Mouse (Mus musculus): ENCODE measurements around the gene Dagla. TPM values are rescaled to one million over a fixed set of nuclear protein-coding genes. Genes with fewer than 3 reads are reported as not detected.

The Dagla gene
- total RNA-seq, 2 experiments from 2014 or later, result 121 to 142 TPM

DNA sequence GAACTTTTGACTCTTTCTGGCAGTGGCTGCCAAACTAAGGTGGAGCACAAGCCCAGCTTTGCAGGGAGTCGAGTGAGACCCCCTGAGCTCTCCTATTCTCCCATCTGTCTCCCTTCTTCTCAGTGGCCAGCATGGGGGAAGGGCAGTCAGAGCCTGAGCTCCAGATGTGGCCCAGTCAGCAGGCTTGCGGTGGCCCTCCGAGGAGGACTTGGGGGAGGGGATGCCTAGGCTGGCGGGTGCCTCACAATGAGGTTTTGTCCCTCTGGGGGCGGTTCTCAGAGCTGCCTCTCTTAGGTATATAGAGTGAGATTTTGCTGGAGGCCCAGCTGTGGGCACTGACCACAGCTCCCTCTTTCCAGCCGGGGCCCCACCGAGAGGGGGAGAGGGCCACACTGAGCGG is 61.8 kb downstream of the Dagla start:
- DNase-seq (ENCODE audit: extremely low spot score in 1 of 2, low spot score in 1 of 2), result peak in 1 of 2 experiments; percentile 21

DNA sequence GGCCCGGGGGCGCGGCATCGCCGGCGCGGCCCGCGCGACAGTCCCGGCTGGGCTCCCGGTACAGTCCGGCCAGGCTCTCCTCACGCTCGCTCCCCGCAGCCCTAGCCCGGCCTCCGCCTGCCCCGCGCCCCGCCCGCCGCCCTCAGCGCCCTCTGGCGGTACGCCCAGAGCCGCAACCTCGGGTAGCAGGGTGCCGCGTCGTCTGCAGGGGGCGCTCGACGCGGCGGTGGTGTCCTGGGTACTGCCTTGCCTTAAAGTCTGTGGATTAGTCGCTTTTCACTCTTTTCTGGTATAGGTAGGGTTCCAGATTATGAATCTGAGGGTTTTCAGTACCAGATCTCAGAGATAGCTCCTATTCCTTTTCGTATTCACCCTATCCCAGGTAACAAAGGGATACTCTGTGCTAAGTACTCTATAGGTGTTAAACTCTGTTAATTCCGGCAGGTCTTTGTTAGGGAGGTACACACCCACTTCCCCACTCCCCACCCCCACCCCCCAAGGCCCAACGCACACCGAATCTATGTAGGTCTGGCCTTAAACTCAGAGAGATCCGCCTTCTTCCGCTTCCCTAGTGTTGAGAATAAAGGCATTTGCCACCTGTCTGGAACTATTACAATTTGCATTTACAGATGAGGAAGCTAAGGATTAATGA is 63.9 kb downstream of the Dagla start, which contains the start of gene Myrf:
Myrf (minus strand) TSS at position 95 of the 652 bp plus-strand sequence.
- peak; percentile 65 to 70 for DNase-seq (ENCODE audit: extremely low spot score in 1 of 2, low spot score in 1 of 2)

DNA sequence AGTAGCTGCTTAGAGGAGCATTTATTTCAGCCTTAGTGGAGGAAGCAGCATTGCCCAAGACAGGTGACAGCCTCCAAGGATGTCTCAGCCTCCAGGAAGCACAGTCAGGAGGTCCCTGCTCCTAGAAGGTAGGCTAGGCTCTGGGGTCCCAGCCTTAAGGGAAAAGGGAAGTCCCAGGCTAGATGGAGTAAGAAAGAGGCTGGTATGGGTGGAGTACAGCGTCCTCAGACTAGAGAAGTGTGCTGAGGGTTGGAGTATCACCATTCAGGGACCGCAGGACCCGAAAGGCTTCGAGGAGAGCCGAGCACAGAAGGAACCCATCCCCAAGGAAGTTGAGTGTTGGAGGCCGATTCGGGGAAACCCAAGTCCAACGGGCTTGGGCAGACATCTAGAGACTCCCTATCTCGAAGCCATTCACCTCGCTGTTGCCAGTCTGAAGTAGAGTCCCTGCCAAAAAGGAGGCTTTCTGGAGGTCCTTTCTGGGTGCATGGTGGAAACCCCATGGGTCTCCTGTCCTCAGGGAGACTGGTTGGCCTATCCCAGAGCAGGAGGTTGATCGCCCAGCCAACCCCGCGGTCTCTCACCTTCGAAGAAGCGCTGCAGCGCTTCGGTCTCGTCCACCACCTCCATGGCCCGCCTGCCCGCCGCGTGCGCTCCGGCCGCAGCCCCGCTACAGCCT is 64.6 kb downstream of the Dagla start:
- no peak for DNase-seq (ENCODE audit: extremely low spot score in 1 of 2, low spot score in 1 of 2)

DNA sequence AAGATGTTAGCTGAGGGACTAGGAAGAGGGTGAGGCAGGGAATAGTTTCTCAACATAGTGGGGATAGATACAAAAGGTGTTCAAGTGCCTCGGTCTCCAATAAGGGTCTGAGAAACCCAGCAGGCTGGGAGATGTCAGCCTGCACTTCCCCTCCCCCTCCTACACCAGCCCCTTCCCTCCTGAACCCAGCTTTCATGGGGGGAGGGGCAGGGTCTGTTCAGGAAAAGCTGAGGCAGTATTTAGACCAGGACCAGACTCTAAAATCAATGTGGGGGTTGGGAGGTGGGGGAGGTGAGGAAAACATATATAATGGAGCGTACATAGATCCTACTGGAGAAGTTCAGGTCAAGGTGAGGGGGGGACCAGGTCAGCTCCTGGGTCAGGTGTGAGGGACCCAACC is 65.3 kb downstream of the Dagla start:
- DNase-seq (ENCODE audit: extremely low spot score in 1 of 2, low spot score in 1 of 2), result no peak

DNA sequence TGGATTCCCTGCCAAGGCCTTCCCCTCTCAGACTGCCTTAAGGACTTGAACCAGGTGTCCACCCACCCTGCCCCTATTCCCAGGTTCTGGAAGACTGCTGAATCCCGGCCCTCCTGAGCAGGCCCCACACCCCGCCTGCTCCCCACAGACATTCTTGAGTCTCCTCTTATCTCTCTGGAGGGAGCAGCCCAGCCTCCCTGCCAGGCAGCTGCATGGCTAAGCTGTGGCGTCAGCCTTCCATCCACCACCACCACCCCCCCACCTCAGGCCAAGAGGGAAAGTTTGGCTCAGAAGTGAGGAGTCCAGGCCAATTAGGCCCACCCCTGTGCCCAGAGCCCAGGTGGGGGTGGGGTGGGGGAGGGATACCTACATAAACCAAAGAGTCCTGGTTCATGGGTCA is 66.2 kb downstream of the Dagla start:
- DNase-seq (ENCODE audit: extremely low spot score in 1 of 2, low spot score in 1 of 2), result no peak

DNA sequence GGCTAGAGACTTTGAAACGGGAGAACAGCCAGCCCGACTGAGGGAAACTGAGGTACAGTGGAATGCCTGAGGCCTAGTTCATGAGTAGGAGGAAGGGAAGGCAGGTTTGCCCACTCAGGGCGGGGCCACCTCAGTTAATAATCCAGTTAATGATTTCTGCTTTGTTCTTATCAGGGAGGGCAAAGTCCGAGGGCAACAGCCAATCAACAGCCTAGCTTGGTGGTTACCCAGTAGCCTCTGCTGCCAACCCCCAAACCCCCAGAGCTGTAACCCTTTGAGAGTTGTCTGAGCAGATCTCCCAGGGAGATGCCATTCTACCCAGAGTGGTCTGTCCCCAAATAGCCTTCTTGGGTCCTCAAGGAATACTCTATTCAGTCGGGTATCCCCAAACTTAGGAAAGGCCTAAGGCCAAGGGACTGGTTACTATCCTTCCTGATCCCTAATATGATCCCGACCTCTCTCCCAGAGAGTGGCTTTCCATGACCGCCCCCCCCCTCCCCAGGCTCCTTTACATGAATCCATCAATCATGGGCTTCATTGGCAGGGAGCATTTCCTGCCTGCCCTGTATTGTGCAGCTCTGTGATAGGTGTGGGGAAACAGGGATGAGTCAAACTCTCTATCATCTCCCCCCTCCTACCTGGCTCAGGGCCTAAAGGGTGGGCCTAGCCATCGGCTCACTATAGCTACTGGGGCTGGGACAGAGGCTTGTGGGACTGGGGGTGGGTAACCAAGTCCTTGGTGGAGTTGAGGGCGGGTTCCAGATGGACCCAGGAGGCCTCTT is 68.7 kb downstream of the Dagla start:
- DNase-seq (ENCODE audit: extremely low spot score in 1 of 2, low spot score in 1 of 2), result no peak

DNA sequence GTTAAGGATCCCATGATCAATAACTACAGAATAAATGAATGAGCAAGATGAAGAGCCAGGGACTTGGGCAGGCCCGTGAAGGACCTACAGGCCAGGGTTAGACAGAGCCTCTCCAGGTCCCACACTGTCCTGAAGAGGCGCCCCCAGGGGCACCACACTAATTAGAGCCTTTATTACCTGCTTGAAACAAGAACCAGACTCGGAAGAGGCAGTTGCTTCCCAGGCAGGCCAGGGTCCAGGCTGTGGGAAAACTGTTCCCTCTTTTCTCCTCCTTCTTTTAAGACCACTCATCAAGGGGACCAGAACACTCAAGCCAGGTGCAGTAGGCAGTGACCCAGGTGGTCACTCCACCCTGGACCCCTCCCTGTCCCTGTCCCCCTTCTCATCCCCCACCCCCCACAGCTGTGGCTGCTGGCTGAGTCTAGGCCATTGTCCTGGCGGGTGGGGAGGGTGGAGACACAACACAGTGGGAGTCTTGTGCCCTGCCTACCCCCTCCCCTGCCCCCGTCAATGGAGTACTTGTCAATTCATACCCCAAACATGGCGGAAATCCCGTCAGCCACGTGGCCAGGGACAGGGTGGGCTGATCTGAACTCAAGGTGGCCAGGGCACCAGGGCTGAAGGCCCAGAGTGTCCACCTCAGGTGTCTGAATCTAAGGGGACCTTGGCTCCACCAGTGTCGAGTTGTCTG is 72.2 kb downstream of the Dagla start:
- DNase-seq (ENCODE audit: extremely low spot score in 1 of 2, low spot score in 1 of 2), result no peak

DNA sequence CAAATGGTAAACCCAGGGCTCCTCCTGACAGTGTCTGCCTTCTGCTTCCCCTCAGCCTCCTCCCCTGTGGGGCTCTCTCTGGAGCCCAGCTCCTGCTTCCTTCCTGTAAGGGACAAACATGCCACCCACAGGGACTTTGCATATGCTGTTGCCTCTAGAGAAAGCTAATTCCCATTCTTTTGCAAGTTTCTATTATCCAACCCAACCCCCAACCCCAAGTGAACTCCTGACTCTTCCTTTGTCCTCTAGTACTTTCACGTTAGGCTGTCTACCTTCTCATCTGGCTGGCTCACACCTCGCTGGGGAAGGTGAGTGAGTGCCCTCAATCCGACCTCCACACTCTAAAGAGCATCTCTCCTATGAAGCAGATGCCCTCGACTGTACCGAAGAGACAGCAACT is 72.8 kb downstream of the Dagla start:
- DNase-seq (ENCODE audit: extremely low spot score in 1 of 2, low spot score in 1 of 2), result no peak

DNA sequence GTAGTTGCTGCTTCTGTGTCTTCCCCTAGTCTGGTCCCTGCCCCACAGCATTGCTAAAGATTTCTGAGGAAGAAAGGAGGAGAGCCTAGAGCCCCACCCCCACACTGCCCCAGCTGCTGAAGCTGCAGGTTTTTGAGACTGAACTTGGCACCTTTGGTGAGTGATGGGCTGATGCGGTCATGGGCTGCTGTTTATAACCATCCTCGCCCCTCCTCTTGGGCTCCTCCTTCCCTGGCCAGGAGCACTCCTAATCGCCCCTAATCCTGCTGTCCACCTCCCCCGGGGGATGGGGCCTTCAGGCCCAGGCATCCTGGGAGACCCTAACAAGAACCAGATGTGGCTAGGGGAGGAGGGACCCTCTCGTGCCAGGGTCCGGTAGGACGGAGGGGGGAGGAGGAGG is 73.7 kb downstream of the Dagla start:
- DNase-seq (ENCODE audit: extremely low spot score in 1 of 2, low spot score in 1 of 2), result no peak

DNA sequence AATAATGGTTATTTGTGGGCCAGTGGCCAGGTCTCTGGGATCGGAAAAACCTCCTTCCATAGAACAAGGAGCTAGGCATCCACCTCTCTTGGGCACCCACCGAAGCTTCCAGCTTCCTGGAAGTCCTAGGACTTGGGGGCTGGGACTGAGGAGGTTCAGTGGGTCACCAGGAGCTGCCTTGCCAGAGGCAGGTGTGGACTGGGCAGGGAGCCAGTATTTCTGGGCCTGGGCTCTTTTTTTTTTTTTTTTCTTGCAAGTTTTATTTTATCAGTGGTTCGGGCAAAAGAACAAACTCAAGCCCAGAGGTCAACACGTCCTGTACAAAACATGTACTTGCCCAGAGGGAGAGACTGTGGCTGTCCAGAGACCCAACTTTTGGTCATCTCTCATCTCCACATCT is 78.9 kb downstream of the Dagla start:
- DNase-seq (ENCODE audit: extremely low spot score in 1 of 2, low spot score in 1 of 2), result no peak

DNA sequence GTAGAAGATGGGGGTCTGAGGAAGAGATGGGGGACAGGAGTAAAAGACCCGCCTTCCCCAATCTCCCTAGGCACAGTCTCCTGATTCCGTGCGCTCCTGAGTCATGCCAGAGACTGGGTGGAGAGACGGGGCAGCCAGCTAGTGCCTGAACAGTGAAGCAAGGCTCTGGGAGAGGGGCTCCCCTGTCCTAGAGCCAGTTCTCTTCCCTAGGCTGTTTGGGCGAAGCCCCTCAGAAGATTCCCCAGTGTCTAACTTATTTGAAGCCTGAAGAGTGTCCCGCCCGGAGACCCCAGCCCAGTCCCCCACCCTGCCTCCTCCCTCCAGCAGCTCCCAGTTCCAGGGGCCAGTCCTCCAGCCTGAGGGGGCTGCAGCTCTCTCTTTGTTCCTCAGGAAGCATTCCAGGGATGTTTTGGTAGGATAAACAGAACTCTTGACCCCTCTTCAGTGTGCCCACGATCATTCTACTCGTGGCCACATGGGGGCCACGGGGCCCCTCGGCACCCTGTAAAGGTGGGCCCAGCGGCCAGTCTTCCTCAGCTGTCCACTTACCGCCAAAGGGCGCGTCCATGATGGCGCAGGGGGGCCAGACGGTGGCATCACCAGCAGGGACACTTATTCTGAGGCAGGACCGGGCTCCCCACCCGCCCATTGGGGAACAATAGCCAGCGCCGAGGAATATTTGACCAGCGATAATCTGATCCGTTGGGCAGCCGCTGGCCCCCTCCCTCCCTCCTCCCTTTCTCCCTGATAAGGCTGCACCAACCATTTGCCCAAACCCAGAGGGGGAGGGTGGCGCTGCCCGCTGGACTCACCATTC is 79.8 kb downstream of the Dagla start:
- no peak for DNase-seq (ENCODE audit: extremely low spot score in 1 of 2, low spot score in 1 of 2)

DNA sequence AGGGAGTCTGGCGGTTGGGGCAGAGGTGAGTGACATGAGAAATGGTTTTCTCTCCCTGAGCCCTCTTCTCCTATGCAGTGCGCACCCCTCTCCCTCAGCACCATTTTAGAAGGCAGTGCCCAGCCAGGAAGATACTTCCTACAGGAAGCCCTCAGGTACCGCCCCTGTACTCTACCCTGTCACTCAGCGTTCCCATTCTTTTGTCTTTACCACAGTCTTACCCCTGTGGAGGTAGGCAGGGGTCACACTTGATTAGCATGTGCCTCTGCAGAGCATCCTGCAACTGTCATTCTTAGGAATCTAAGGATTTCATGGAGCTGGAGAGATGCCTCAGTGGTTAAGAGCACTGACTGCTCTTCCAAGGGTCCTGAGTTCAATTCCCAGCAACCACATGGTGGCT is 81.1 kb downstream of the Dagla start:
- no peak for DNase-seq (ENCODE audit: extremely low spot score in 1 of 2, low spot score in 1 of 2)

DNA sequence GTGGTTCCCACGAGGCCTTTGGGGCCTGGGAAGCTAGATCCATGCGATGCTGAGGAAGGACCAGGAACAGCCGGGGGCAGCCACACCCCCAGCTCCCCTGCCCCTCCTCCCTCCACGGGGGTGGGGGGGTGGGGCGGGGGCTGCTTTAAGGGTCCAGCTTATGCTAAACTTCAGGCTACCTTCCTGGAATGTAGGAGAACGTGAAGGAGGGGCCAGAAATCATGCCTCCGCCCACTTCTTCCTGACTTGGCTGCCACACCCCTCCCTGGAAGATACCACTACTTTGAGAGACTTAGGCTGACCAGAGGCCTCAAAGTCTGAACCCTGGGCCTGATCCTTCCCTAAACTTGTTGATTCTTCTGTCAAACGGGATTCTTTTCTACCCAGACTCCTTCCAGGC is 82.0 kb downstream of the Dagla start:
- no peak for DNase-seq (ENCODE audit: extremely low spot score in 1 of 2, low spot score in 1 of 2)

DNA sequence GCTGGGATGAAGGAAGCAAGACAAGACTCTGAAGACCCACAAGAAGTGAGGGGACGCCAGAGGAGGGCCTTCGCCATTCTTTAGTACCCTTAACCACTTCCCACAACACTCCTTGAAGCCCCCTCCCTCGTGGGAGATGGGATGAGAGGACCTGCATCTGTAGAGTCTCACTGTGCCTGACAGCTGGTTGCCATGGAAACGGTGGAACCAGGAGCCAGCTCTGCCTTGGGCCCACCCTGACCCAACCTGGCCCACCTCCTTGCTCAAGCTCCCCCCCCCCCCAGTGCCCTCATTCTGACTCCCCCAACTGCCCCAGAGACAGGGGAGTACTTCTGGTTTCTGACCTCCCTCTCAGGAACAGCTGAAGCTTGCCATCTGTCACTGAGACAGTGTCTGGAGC is 83.1 kb downstream of the Dagla start:
- DNase-seq (ENCODE audit: extremely low spot score in 1 of 2, low spot score in 1 of 2), result no peak

DNA sequence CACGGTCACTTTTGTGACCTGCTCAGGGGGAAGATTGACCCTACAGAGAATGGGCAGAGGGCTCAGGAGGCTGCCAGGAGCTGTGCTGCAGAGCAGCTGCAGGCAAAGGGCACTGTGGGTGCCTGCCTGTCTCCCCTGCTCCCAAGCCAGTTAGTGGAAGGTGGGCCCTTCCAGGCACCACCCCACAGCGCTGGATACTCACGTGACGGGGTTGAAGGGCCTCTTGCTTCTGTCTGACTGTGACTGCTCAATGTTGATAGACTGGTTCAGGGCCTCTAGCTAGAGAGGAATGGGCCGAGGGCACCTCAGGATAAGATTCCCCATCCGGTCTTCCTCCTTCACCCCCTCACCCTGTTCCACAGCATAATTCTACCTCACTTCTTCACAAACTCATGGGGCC is 85.1 kb downstream of the Dagla start:
- DNase-seq (ENCODE audit: extremely low spot score in 1 of 2, low spot score in 1 of 2), result no peak

DNA sequence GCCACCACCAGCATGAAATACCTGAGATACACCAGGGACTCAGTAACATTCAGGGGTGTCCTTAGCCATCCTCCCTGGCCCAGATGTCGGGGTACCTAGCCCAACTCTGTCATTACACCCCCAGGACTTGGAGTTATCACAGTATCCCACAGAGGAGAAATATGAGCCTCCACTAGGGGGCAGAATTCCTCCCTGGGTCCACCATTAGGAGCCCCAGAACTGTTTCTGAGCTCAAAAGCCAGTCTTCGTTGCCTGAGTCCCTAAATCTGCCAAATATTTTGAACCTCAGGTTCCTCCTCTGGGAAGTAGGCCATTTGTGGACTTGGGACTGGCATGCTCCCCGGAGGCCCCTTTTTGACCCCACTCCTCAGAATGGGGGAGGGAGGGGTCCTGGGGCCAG is 85.6 kb downstream of the Dagla start:
- DNase-seq (ENCODE audit: extremely low spot score in 1 of 2, low spot score in 1 of 2), result peak in 1 of 2 experiments; percentile 67

DNA sequence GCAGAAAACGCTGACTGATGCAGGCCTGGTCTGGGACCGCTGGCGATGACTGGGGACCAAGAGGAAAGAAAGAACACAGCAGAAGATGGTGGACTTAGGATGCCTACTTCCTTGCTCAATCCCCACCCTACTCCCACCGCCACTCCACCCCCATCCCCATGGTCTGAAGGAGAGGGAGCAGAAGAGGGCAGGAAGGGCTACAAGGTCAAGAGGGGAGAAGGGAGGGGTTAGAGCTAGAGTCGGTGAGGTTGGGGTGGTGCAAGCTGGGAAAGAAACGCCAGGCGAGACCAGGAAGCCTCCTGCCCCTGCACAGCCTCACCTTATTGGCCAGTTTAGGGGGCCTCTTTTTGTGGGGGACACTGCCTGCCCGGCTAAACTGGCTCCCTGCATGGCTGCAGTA is 88.6 kb downstream of the Dagla start:
- DNase-seq (ENCODE audit: extremely low spot score in 1 of 2, low spot score in 1 of 2), result no peak

DNA sequence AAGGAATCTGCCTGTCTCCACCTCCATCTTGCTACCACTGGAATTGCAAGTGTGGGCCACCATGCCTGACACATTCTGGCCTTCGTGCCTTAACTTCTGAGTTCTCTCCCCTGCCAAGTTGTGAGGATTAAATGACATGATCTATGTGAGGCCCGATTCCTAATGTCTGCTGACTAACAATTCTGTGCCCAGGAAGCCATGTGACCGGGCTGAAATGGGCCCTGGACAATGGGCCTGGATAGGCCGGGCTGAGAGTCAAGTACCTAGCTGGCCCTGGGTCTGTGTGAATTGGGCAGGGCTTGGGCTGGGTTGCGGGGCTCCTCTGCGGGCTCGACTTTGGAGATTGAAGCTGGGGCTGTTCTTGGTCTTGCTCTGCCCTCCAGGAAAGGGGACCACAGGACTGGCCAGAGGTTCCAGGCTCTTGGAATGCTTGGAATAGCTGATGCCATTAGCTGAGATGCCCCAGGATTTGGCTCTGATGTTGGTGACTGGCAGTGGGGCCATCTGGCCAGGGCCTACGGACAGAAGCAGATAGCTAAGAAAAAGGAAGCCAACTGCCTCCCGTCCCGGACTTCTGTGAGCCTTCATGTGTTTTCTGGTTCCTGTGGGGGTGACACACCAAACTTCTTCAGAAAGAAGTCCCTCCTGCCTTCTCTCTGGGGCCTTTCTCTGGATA is 90.7 kb downstream of the Dagla start:
- no peak for DNase-seq (ENCODE audit: extremely low spot score in 1 of 2, low spot score in 1 of 2)

DNA sequence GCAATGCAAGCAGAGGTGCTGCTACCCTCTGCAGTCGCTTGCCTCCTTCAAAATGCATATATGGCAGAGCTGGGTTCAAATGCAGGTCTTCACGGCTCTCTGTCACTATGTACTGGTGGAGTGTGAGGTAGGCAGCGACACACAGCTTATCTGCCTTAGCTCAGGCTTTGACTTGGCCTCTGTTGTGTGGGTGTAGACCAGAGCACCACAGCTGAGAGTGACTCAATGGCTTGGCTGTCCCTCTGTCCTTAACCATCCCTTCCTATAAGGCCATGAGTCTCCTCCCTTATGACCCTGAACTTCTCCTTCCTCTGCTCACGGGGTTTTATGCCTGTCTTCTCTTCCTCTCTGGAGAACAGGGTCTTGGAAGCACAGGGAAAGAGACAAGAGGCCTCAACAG is 93.8 kb downstream of the Dagla start:
- no peak for DNase-seq (ENCODE audit: extremely low spot score in 1 of 2, low spot score in 1 of 2)

DNA sequence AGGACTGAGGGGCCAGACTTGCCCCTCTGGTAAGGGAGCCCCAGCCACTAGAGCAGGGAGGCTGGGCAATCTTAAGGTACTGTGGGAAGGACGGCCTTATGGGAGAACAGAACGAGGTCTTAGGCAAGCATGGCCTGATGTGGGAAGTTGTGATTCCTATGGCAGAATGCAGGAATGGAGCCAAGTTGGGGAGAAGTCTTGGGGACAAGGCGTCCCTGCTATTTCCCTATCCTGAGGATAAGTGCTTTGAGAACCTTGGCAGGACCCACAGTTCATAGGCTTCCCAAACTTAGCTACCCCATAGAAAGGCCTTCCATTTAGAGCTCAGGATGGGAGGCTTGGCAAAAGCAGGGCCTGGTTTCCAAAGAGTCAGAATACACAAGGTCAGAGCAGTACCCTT is 95.8 kb downstream of the Dagla start:
- no peak for DNase-seq (ENCODE audit: extremely low spot score in 1 of 2, low spot score in 1 of 2)

All from layer of hippocampus, postnatal 25 days (tissue).